Mouse (Mus musculus): Measurements from ENCODE around the gene Snf8. TPM values are rescaled to one million over a fixed set of nuclear protein-coding genes. Genes with fewer than 3 reads are reported as not detected.

The Snf8 gene
- polyA plus RNA-seq (2016; fragmentation: Nextera tagmentation; extraction: Ambion mirVana): 106 and 110 TPM in 2 replicates

GRCm38 (mm10) chr11:96034596-96035052 lies at the start of gene Snf8:
Gene Snf8 (plus strand): TSS chr11:96034885.
- Histone ChIP-seq H3K9me3 (replicated peaks) (no peaks in the 10 kb centered on the region), H3K4me1 (peaks cover 20% of the 10 kb centered on the region), H3K27ac (replicated peaks) (peak within 1 kb of the TSS; percentile 85), H3K36me3 (peaks cover 20% of the 10 kb centered on the region), H3K27me3 (ENCODE audit: low read depth, poor library complexity, severe bottlenecking) (no peaks in the 10 kb centered on the region), H3K4me3 (peak within 1 kb of the TSS; percentile 84)
- WGBS: under 1% methylated on average over 29 of the region's 29 CpGs
- peak; percentile 96 for DNase-seq (ENCODE audit: low spot score)

GRCm38 (mm10) chr11:95987854-95988447 lies 46.7 kb upstream of the Snf8 start:
- DNase-seq (ENCODE audit: low spot score): no peak
- Histone ChIP-seq H3K27me3 (ENCODE audit: low read depth, poor library complexity, severe bottlenecking) (no peaks in the 10 kb centered on the region), H3K4me1 (peaks cover 80% of the 10 kb centered on the region), H3K27ac (replicated peaks) (peak overlapping the region; percentile 99; the same call in 1 of the 2 replicates), H3K36me3 (peaks cover 64% of the 10 kb centered on the region), H3K9me3 (replicated peaks) (no peaks in the 10 kb centered on the region), H3K4me3 (no peak overlapping the region)
- WGBS: 83% methylated on average over 6 of the region's 6 CpGs

GRCm38 (mm10) chr11:95988533-95988932 lies 46.2 kb upstream of the Snf8 start:
- Histone ChIP-seq H3K4me1 (peaks cover 80% of the 10 kb centered on the region), H3K27me3 (ENCODE audit: low read depth, poor library complexity, severe bottlenecking) (no peaks in the 10 kb centered on the region), H3K27ac (replicated peaks) (peak overlapping the region; percentile 99; the same call in 1 of the 2 replicates), H3K36me3 (peaks cover 64% of the 10 kb centered on the region), H3K9me3 (replicated peaks) (no peaks in the 10 kb centered on the region), H3K4me3 (no peak overlapping the region)
- DNase-seq (ENCODE audit: low spot score): no peak
- 86% methylated on average over 9 of the region's 9 CpGs for WGBS

GRCm38 (mm10) chr11:95989864-95990263 lies 44.8 kb upstream of the Snf8 start:
- no peak for DNase-seq (ENCODE audit: low spot score)
- peak overlapping the region; percentile 62 for H3K4me3 ChIP-seq

GRCm38 (mm10) chr11:95990431-95990830 lies 44.3 kb upstream of the Snf8 start:
- peaks cover 72% of the 10 kb centered on the region for H3K36me3 ChIP-seq
- H3K4me1 ChIP-seq: peaks cover 76% of the 10 kb centered on the region
- peak overlapping the region; percentile 62 for H3K4me3 ChIP-seq
- H3K27ac ChIP-seq (replicated peaks): peak overlapping the region; percentile 99
- 28% methylated on average over 4 of the region's 4 CpGs for WGBS
- peaks cover 15% of the 10 kb centered on the region for H3K9me3 ChIP-seq (replicated peaks)
- DNase-seq (ENCODE audit: low spot score): no peak
- no peaks in the 10 kb centered on the region for H3K27me3 ChIP-seq (ENCODE audit: low read depth, poor library complexity, severe bottlenecking)

More at GRCm38 (mm10) chr11:95989864-95990263, 44.8 kb upstream of the Snf8 start:
- WGBS: 35% methylated on average over 8 of the region's 8 CpGs
- peaks cover 10% of the 10 kb centered on the region for H3K9me3 ChIP-seq (replicated peaks)
- H3K4me1 ChIP-seq: peaks cover 77% of the 10 kb centered on the region
- peak overlapping the region; percentile 99 for H3K27ac ChIP-seq (replicated peaks)
- no peaks in the 10 kb centered on the region for H3K27me3 ChIP-seq (ENCODE audit: low read depth, poor library complexity, severe bottlenecking)
- H3K36me3 ChIP-seq: peaks cover 72% of the 10 kb centered on the region

- Histone ChIP-seq H3K4me1 (peaks cover 73% of the 10 kb centered on the region), H3K36me3 (peaks cover 72% of the 10 kb centered on the region), H3K9me3 (replicated peaks) (peaks cover 15% of the 10 kb centered on the region), H3K27ac (replicated peaks) (peak overlapping the region; percentile 99), H3K4me3 (peak overlapping the region; percentile 62), H3K27me3 (ENCODE audit: low read depth, poor library complexity, severe bottlenecking) (no peaks in the 10 kb centered on the region)
- DNase-seq (ENCODE audit: low spot score): peak; percentile 96
- 1% methylated on average over 46 of the region's 49 CpGs for WGBS
Observed at GRCm38 (mm10) chr11:95990886-95991708, 43.6 kb upstream of the Snf8 start.

GRCm38 (mm10) chr11:95994151-95994550 lies 40.5 kb upstream of the Snf8 start:
- no peak for DNase-seq (ENCODE audit: low spot score)
- 92% methylated on average over 8 of the region's 8 CpGs for WGBS
- peaks cover 56% of the 10 kb centered on the region for H3K4me1 ChIP-seq
- H3K27ac ChIP-seq (replicated peaks): 0 out of 2 replicates have a peak overlapping the region, but pooled peaks have one; percentile 9
- H3K36me3 ChIP-seq: peaks cover 72% of the 10 kb centered on the region
- peak overlapping the region; percentile 20; the same call in 1 of the 2 replicates for H3K4me3 ChIP-seq
- no peaks in the 10 kb centered on the region for H3K27me3 ChIP-seq (ENCODE audit: low read depth, poor library complexity, severe bottlenecking)
- H3K9me3 ChIP-seq (replicated peaks): peaks cover 15% of the 10 kb centered on the region

DNA sequence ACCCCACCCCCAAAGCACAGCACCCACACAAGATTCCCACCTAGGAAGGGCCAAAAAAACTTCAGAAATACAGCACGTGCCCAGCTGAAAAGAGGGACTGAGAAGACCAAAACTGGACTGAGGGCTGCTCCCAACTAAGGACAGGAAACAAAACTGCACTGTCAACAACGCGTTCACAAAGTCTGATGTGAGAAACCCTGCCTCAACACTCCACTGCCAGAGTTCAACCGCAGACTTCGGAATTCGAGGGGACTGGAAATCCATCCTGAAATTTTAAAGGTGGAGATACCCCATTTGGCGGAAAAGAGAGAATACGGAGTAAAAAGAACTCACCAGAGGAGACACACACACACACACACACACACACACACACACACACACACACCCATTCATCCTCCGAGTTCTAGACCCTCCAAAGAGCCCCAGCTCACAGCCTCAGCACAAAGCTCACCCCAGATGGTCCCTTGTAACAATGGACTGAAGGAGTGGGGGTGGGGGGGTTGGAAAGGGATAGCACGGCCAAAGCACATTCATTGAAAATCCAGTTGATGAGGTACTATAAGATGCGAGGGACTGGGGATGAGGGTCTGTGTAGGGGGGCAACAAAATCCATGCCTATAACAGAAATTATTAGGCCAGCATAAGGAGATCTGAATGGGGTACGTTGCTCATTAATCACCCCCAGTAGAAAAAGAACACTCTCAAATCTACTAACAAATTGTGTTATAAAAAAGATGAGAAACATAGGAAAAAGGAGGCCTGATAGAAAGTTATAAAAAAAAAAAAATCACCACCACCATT lies 31.4 kb upstream of the Snf8 start:
- 2% methylated on average over 12 of the region's 12 CpGs for WGBS
- Histone ChIP-seq H3K36me3 (peaks cover 39% of the 10 kb centered on the region), H3K27ac (replicated peaks) (peak overlapping the region; percentile 100), H3K4me3 (peak overlapping the region; percentile 87), H3K27me3 (ENCODE audit: low read depth, poor library complexity, severe bottlenecking) (no peaks in the 10 kb centered on the region), H3K4me1 (peaks cover 52% of the 10 kb centered on the region), H3K9me3 (replicated peaks) (no peaks in the 10 kb centered on the region)
- peak; percentile 68 for DNase-seq (ENCODE audit: low spot score)

DNA sequence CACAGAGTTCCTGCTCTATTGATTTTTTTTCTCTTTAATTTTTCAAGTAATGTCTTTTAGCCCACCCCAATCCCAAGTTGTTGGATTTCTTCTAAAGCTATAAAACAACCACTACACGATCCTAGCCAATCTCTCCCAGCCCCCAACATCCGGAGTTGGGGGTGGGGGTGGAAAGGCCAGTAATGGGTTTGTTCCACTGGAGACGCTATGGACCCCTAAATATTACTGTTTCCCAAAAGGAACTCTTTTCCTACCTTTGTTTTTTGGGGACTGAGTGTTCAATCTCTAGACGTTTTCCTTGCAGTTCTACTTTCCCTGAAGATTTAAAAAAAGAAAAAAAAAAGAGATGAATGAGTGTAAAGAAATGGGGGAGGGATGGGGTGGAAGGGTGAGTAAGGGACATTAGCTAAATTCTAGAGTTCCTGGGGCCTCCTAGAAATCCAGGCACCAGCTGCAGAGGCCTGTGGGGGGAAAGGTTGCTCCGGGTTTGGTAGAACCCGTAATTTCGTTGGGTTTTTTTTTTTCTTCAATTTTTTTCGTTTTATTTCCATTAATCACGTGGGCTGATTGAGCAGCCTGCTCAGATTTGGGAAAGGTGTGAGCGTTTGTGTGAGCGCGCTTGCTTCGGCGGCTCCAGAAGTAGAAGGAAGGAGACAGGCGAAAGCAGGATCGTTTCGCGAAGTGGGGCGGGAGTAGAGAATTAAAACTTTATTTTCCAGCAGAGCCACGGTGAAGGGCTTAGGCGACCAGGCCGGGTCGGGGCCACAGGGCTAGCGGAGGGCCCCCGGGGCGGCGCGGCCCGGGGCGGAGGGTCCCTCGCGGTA lies 30.5 kb upstream of the Snf8 start:
- peaks cover 55% of the 10 kb centered on the region for H3K4me1 ChIP-seq

GRCm38 (mm10) chr11:96004793-96005402 lies 29.8 kb upstream of the Snf8 start:
- Histone ChIP-seq H3K4me3 (peak overlapping the region; percentile 87), H3K27me3 (ENCODE audit: low read depth, poor library complexity, severe bottlenecking) (no peaks in the 10 kb centered on the region), H3K9me3 (replicated peaks) (no peaks in the 10 kb centered on the region), H3K4me1 (peaks cover 55% of the 10 kb centered on the region), H3K27ac (replicated peaks) (peak overlapping the region; percentile 100), H3K36me3 (peaks cover 25% of the 10 kb centered on the region)
- DNase-seq (ENCODE audit: low spot score): peak; percentile 69
- under 1% methylated on average over 56 of the region's 57 CpGs for WGBS

More for the DNA sequence above, 30.5 kb upstream of the Snf8 start:
- H3K9me3 ChIP-seq (replicated peaks): no peaks in the 10 kb centered on the region
- peak overlapping the region; percentile 100 for H3K27ac ChIP-seq (replicated peaks)
- WGBS: under 1% methylated on average over 32 of the region's 32 CpGs
- no peak for DNase-seq (ENCODE audit: low spot score)
- peaks cover 32% of the 10 kb centered on the region for H3K36me3 ChIP-seq
- H3K27me3 ChIP-seq (ENCODE audit: low read depth, poor library complexity, severe bottlenecking): no peaks in the 10 kb centered on the region
- peak overlapping the region; percentile 87 for H3K4me3 ChIP-seq
